Mouse (Mus musculus) spleen, adult 2 months (tissue): ENCODE data around the gene Fam241a. TPM values are rescaled to one million over a fixed set of nuclear protein-coding genes. Genes with fewer than 3 reads are reported as not detected.

Source experiments
- DNase-seq, 2 experiments: peaks; one replicate each; pipeline versions ENCODE4 v3.0.0 to v3.0.0-alpha.2; 2012 to 2021; ENCODE audit warnings: low spot score in 2 of 2, low read depth in 1 of 2
- H3K27ac ChIP-seq: fragments of 200-500 bp; 2 replicates; pipeline ENCODE4 v1.5.1; 2012; ENCODE audit warnings: low read length, inconsistent platforms; ENCODE audit not compliant: insufficient read depth
- H3K27me3 ChIP-seq: fragments of 200-500 bp; 2 replicates; pipeline ENCODE4 v1.6.1; 2012; ENCODE audit warnings: mild to moderate bottlenecking, moderate library complexity, low read length, inconsistent platforms; ENCODE audit not compliant: control insufficient read depth, insufficient read depth
- H3K36me3 ChIP-seq: fragments of 200-500 bp; 2 replicates; pipeline ENCODE4 v1.6.1; 2012; ENCODE audit warnings: mild to moderate bottlenecking, low read length, inconsistent platforms; ENCODE audit not compliant: control insufficient read depth, insufficient read depth
- H3K4me1 ChIP-seq: fragments of 200-500 bp; 2 replicates; pipeline ENCODE4 v1.6.1; 2011; ENCODE audit warnings: inconsistent platforms; ENCODE audit not compliant: control insufficient read depth, insufficient read depth, insufficient read length
- H3K4me3 ChIP-seq: fragments of 200-500 bp; 2 replicates; pipeline ENCODE4 v1.5.1; 2011; ENCODE audit warnings: mild to moderate bottlenecking, inconsistent platforms; ENCODE audit not compliant: insufficient read depth, insufficient read length; ENCODE audit errors: extremely low read depth
- CTCF ChIP-seq: fragments of 200-500 bp; IDR thresholded peaks from 2 replicates; pipeline ENCODE4 v1.5.1; 2011; ENCODE audit warnings: mild to moderate bottlenecking, inconsistent platforms; ENCODE audit not compliant: insufficient read depth, insufficient read length, insufficient replicate concordance; ENCODE audit errors: extremely low read depth
- POLR2A ChIP-seq: fragments of 200-500 bp; IDR thresholded peaks from 2 replicates; pipeline ENCODE4 v1.6.1; 2011; ENCODE audit warnings: low read depth, low read length, inconsistent platforms
- WGBS: fragments of 180-500 bp; shearing (Covaris S2); methylation state at CpG from one replicate; pipeline ENCODE4 v1.1.7; 2018; 5-methylcytosine and 5-hydroxymethylcytosine counted together
- polyA plus RNA-seq: library from polyadenylated mRNA; depleted of rRNA; stranded (reverse); fragments of >200 nt; gene quantifications from 2 replicates; pipeline ENCODE4 v1.2.3, GENCODE M21; 2012

The Fam241a gene
- polyA plus RNA-seq, 1 experiment, result 4.3 TPM

DNA sequence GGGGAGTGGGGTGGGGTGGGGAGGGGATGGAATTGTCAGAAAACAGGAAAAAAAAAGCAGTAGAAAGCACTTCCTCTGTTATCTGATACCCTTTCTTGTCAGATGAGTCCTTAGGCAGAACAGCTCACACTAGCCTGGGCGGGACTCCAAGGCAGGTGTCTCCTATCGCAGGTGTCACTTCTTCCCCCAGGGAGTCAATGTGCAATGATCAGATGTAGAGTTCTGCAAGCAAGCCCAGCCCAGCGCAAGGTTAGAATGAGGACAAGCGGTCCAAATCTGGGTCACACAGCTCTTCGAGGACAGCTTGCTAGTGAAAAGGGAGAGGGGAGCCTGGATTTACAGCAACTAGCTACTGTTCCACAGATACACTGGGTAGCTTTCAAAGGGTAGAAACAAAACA is 26.0 kb upstream of the Fam241a start:
- WGBS, result 85% methylated on average over 5 of the region's 5 CpGs
- H3K27ac ChIP-seq, result no peak overlapping the region
- H3K4me1 ChIP-seq, result no peaks in the 10 kb centered on the region; the same call in 1 of the 2 replicates
- H3K4me3 ChIP-seq, result no peak overlapping the region
- TF ChIP-seq CTCF (no peak), POLR2A (no peak)
- no peak for DNase-seq
- no peaks in the 10 kb centered on the region for H3K36me3 ChIP-seq
- H3K27me3 ChIP-seq, result no peaks in the 10 kb centered on the region

DNA sequence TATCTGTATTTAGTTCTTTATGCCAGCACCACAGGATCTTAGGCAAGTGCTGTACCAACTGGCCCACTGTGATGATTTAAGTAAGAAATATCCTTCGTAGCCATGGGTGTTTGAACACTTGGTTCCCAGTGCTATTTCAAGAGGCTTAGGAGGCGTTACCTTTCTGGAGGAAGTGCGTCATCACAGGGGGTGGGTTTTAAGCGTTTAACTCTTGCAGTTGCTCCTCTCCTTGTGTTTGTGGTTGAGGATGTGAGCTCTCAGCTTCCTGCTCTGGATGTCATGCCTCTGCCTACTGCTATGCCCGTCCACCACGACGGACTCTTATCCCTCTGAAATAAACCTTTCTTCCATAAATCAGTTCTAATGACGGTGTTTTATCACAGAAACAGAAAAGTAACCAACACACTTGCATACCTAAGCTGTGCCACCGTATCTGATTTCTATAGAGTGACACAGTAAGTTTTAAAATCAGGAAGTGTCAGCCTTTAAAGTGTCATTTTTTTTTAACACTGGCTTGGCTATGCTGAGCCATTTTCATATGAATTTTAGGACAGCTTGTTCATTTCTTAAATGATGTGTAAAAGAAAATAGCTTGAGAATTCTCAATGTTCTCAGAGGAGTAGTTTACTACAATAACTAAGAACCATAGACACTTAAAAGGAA is 22.0 kb upstream of the Fam241a start:
- WGBS, result 33% methylated on average over 9 of the region's 9 CpGs
- Histone ChIP-seq H3K4me3 (no peak overlapping the region), H3K4me1 (no peaks in the 10 kb centered on the region; the same call in 1 of the 2 replicates)

DNA sequence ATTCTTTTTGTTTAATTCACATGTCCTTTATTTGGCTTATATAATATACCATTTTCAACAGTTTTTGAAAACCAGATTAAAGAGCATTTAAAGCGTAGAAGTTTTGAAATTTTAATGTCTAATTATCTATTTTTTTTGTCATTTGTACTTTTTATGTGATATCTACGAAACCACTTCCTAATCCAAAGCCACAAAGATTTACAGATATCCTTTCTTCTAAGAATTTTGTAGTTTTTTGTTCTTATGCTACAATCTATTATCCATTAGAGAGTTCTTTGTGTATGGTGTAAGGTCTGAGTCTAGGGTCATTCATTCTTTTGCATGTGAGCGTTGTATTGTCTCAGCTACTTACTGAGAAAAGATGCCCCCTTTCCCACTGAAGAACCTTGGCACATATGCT is 21.4 kb upstream of the Fam241a start:
- 79% methylated on average over 3 of the region's 3 CpGs for WGBS
- TF ChIP-seq POLR2A, result no peak
- no peak for TF ChIP-seq CTCF
- H3K4me3 ChIP-seq, result no peak overlapping the region
- H3K27me3 ChIP-seq, result no peaks in the 10 kb centered on the region
- DNase-seq, result no peak
- no peak overlapping the region for H3K27ac ChIP-seq
- no peaks in the 10 kb centered on the region for H3K36me3 ChIP-seq
- no peaks in the 10 kb centered on the region for H3K4me1 ChIP-seq

More for the DNA sequence above, 22.0 kb upstream of the Fam241a start:
- DNase-seq, result no peak
- no peaks in the 10 kb centered on the region for H3K36me3 ChIP-seq
- H3K27ac ChIP-seq, result no peak overlapping the region
- H3K27me3 ChIP-seq, result no peaks in the 10 kb centered on the region
- TF ChIP-seq POLR2A, result no peak
- no peak for TF ChIP-seq CTCF

DNA sequence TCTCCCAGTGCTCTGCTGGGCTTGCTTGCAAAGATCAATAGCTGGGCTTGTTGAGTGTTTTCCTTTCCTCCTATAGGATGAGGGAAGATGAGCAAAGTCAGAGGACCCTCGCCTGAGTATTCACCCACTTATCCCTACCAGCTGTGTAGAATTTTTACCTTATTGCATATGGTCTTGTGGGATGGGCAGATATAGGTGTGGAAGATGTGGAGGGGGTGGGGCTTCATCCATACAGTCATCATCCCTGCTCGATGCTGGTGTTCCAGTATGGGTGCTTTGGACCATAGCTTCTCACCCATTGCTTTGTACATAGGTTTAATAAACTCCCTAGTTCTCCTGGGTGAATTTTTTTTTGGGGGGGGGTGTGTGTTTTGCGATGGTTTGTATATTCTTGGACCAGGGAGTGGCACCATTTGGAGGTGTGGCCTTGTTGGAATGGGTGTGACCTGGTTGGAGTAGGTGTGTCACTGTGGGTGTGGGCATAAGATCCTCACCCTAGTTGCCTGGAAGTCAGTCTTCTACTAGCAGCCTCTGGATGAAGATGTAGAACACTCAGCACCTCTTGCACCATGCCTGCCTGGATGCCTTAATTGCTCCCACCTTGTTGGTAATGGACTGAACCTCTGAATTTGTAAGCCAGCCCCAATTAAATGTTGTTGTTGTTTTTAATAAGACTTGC is 19.7 kb upstream of the Fam241a start:
- H3K4me3 ChIP-seq, result no peak overlapping the region
- no peak overlapping the region for H3K27ac ChIP-seq
- no peak for DNase-seq
- H3K4me1 ChIP-seq, result no peaks in the 10 kb centered on the region
- no peaks in the 10 kb centered on the region for H3K27me3 ChIP-seq
- no peaks in the 10 kb centered on the region for H3K36me3 ChIP-seq
- no peak for TF ChIP-seq POLR2A
- TF ChIP-seq CTCF, result no peak
- 93% methylated on average over 3 of the region's 3 CpGs for WGBS

DNA sequence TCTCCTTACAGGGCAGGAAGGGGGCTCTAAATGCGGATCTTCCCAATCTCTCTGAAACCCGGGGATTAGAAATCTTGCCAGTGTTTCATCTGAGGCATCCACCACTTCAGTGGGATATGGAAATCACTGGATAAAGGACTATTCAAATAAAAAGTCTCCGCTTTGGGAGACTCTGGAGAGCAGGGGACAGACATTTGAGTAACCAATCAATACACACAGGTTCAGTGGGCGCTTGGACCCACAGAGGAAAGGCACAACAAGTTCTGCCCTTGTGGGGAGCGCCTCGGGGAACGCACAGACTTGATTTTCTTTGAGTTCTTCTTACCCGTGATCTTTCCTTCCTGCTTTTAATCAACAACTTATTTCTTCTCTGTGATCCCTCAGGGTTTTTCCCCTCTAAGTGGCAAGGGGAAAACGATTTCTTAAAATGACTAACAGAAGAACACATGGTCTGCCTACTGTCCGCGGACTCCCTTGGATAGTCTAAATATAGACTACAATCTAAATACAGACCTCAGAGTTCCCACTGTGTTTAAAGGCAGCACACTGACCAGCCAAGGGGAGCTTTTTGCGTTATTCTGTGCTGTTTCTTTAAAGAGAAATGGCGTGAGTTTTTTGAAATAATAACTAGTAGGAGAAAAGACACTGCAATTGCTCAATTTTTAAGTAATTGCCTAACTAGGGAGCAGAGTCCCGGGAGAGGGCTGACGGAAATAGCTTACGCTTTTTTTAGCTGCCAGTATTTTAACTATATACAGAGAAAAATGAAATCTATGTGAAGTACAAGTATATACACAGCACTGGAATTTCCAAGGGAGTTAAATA is 18.0 kb upstream of the Fam241a start:
- WGBS, result 40% methylated on average over 16 of the region's 16 CpGs
- Histone ChIP-seq H3K36me3 (no peaks in the 10 kb centered on the region), H3K4me1 (no peaks in the 10 kb centered on the region), H3K4me3 (no peak overlapping the region), H3K27ac (no peak overlapping the region), H3K27me3 (no peaks in the 10 kb centered on the region)
- DNase-seq, result no peak
- TF ChIP-seq POLR2A, result no peak
- TF ChIP-seq CTCF, result no peak

DNA sequence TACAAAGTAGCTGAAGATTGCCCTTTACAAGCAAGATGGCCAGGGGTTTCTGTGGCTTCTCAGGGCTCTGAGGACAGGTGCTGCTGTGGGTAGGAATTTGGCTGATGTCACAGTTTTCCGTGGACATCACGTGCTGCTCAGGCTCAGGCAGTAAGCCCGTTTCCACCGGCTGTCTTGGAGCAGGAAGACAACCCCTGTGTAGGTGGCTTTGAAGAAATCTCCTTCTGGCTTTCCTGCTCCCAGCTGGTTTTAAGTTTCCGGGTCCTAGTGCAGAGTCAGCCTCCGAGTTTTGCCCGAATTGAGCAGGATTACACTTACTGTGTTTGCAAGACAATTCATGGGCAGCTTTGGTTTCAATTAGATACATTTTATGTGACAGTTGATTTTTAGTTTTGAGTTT is 13.8 kb upstream of the Fam241a start:
- TF ChIP-seq CTCF, result no peak
- no peak for TF ChIP-seq POLR2A
- Histone ChIP-seq H3K4me1 (no peaks in the 10 kb centered on the region), H3K27me3 (no peaks in the 10 kb centered on the region; the same call in 1 of the 2 replicates), H3K36me3 (no peaks in the 10 kb centered on the region), H3K4me3 (no peak overlapping the region), H3K27ac (no peak overlapping the region)
- 87% methylated on average over 7 of the region's 7 CpGs for WGBS
- no peak for DNase-seq
